Mouse (Mus musculus): ENCODE data around the gene Adamtsl5.

Gene Adamtsl5

GRCm38 (mm10) chr10:80321014-80321669 is 27.1 kb downstream of the Adamtsl5 start:
- no peak for DNase-seq (ENCODE audit: low read depth, low spot score)

- DNase-seq (ENCODE audit: low read depth, low spot score): peak; percentile 92
Observed at GRCm38 (mm10) chr10:80320340-80320760, 27.9 kb downstream of the Adamtsl5 start, which contains the start of gene 2310011J03Rik. Gene 2310011J03Rik (minus strand): TSS chr10:80320537.

- no peak for DNase-seq (ENCODE audit: low read depth, low spot score)
Observed at GRCm38 (mm10) chr10:80317011-80317410, 31.2 kb downstream of the Adamtsl5 start.

DNA sequence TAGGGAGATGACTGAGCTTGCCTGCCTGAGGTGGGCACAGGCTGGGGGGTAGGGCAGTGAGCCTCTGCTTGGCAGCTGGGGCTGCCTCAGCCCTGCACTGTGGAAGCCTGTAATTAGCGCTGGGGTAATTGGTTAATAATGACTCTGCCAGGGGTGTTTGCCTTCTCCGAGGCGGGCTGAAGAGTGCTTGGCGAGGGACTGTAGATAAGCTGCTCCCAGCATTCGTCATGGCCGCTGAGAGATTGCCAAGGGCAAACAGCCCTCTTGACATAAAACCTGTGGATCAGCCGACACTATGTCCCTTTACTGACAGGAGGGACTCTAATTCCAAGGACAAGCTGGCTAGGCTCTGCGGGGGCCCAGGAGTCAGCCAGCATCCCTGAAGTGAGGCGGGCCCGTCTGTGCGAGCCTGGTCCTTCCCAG is 31.8 kb downstream of the Adamtsl5 start:
- no peak for DNase-seq (ENCODE audit: low read depth, low spot score)

DNA sequence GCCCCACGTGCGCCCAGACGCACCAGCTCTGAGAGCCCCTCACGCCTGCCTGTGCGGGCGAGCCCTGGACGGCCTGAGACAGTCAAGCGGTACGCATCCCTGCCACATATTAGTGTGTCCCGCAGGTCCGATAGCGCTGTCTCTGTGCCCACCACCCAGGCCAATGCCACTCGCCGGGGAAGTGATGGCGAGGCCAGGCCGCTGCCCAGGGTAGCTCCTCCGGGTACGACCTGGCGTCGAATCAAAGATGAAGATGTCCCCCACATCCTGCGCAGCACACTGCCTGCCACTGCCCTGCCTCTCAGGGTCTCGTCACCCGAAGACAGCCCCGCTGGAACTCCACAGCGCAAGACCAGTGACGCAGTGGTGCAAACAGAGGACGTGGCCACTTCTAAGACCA is 32.9 kb downstream of the Adamtsl5 start:
- DNase-seq (ENCODE audit: low read depth, low spot score): no peak

- no peak for DNase-seq (ENCODE audit: low read depth, low spot score)
Observed at GRCm38 (mm10) chr10:80314494-80315001, 33.7 kb downstream of the Adamtsl5 start.

GRCm38 (mm10) chr10:80313627-80314201 is 34.5 kb downstream of the Adamtsl5 start:
- no peak for DNase-seq (ENCODE audit: low read depth, low spot score)

- DNase-seq (ENCODE audit: low read depth, low spot score): no peak
Observed at GRCm38 (mm10) chr10:80312586-80313504, 35.4 kb downstream of the Adamtsl5 start.

DNA sequence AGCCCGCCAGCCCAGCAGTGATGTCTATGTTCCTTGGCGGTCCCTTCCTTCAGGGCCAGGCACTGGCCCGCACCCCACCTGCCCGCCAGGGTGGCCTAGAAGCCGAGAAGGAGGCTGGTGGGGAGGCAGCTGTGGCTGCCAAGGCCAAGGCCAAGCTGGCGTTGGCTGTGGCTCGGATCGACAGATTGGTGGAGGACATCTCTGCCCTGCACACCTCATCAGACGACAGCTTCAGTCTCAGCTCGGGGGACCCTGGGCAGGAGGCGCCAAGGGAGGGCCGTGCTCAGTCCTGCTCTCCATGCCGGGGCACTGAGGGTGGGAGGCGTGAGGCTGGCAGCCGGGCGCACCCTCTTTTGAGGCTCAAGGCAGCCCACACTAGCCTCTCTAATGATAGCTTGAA is 36.7 kb downstream of the Adamtsl5 start:
- DNase-seq (ENCODE audit: low read depth, low spot score): no peak

- DNase-seq (ENCODE audit: low read depth, low spot score): peak; percentile 87
Observed at GRCm38 (mm10) chr10:80304862-80305261, 43.4 kb downstream of the Adamtsl5 start.

GRCm38 (mm10) chr10:80304458-80304857 is 43.8 kb downstream of the Adamtsl5 start:
- no peak for DNase-seq (ENCODE audit: low read depth, low spot score)

DNA sequence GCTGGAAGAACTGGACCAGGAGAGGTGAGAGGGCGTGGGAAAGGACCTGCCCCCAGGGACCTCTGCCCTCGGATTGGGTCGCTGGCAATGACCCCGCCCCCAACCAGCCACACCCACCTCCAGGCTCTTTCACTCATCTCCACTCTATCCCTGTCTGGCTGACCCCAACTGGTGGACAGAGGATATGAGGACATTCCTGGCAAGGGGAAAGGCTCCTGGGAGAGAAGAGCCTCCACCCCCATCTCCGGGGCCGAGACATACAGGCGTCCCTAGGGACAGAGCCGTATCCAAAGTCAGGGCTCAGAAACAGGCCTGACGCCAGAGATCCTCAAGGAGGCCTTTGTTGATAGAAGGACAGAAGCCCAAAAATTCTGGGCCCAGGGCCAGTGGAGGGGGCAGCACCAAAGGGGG is 45.7 kb downstream of the Adamtsl5 start:
- DNase-seq (ENCODE audit: low read depth, low spot score): no peak

DNA sequence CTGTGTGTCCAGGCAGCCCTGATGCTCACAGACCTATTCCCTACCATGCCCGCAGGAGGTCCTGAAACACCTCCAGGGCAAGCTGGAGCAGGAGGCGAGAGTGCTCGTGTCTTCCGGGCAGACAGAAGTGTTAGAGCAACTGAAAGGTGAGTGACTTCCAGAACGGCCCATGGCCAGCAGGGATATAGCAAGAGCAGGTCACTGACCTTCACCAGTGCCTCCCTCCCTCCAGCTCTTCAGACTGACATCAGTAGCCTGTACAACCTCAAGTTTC is 46.2 kb downstream of the Adamtsl5 start:
- DNase-seq (ENCODE audit: low read depth, low spot score): no peak

- DNase-seq (ENCODE audit: low read depth, low spot score): no peak
Observed at GRCm38 (mm10) chr10:80301256-80302081, 46.7 kb downstream of the Adamtsl5 start.

DNA sequence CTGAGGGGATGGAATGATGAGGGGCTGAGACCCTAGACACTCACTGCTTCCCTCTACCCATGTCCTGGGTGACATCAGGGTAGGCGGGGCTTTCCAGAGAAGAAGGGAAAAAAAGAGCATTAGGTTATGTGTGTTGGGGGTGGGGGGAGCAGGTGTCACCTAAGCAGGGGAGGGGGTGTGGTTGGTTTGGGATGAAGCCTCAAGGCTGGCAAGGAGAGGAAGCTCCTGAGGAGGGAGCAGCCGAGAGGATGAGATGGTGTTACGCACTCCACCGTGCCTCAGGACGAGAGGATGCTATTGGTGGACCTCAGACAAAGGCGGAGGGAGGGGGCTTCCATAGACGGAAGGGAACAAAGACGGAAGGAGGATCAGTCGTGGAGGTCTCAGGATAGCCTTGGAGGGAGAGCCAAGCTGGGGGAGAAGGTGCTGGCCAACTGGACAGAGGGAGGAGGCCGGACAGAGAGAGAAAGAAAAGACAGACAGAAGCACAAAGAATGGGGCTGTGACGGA is 47.5 kb downstream of the Adamtsl5 start:
- DNase-seq (ENCODE audit: low read depth, low spot score): no peak

DNA sequence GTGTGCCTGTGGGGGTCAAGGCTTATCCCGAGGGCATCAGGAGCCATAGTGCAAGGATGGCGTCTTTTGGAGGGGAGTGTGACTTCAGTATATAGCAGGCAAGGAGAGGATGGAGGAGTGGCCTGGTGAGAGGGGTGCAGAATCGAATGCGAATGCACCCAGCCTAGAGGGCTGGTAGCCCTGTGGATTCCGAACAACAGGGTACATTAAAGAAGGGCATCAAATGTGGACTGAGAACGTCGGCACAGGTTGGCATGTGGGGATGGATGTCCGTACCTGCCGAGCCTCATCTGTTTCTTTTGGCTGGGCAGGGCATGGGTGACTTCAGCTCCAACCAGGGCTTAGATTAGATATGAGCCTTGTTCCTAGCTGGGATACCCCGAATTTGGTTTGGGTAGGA is 48.4 kb downstream of the Adamtsl5 start:
- DNase-seq (ENCODE audit: low read depth, low spot score): no peak

GRCm38 (mm10) chr10:80299301-80299700 is 48.9 kb downstream of the Adamtsl5 start:
- DNase-seq (ENCODE audit: low read depth, low spot score): no peak

DNA sequence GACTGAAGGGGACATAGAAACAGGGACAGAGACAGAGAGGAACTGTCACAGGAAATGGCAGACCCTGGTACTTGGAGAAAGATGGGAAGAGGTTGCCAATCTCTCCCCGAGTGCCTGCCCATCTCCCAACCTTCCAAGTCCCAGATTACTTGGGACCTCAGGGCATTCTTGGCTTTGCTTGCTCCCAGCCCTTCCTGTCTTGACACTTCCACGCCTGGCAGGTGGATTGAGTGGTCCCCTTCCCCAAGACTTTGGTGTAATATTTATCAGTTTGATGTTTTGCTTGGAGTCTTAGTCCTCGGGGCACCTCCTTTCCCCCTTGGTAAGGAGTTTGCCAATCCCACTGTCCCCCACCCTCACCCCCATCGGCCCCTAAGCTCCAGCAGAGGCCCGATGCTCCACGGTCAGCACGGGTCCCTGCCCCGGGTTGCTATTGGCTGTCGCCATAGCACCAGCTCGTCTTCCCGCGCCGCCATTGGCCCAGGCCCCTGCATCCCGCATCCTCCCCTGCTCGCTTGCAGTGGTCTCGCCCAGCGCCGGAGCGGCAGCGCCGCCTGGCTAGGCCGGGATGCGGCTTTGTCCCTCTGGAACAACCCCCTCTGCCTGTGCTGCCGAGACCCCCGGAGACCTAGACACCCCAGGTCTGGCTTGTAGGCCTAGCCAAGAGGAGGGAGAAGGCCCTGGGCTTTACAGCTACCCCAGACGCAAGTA is 49.5 kb downstream of the Adamtsl5 start:
- DNase-seq (ENCODE audit: low read depth, low spot score): peak; percentile 52

- no peak for DNase-seq (ENCODE audit: low read depth, low spot score)
Observed at GRCm38 (mm10) chr10:80297526-80298133, 50.6 kb downstream of the Adamtsl5 start.

DNA sequence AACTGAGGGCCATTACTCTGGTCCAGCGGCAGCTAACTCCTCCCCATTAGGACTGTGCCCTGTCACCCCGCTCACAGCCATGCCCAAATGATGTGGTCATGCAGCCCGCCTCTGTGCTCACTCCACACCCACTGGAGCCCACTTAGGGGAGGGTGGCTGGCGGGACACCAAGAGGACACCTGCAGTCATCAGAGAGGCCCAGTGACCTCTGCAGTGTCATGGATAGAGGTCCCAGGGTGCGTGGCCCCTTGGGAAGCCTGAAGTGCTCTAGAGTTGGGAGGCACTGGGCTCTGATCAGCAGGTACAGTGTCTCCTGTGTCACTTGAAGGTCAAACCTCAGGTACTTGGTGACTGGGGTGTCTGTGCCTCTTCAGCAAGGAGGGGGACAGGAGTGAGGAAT is 51.4 kb downstream of the Adamtsl5 start:
- no peak for DNase-seq (ENCODE audit: low read depth, low spot score)
